Mouse (Mus musculus): Measurements from ENCODE around the gene Zscan20.
"Not testable (repeated sequence)": the region's sequence is repeated elsewhere in the genome, so short reads cannot be mapped to it uniquely, and the experiment has no call there.

Gene Zscan20

GRCm38 (mm10) chr4:128613326-128613725, 3.4 kb upstream of the Zscan20 start:
- DNase-seq = peak; percentile 63 to 69

DNA sequence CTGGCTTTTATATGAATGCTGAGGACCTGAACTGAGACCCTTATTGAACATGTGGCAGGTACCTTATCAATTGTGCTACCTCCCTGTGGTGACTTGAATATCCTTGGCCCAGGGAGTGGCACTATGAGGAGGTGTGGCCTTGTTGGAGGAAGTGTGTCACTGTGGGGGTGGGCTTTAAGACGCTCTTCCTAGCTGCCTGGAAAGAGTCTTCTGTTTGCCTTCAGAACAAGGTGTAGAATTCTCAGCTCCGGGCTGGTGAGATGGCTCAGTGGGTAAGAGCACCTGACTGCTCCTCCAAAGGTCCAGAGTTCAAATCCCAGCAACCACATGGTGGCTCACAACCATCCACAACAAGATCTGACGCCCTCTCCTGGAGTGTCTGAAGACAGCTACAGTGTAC, 1.8 kb upstream of the Zscan20 start:
- not testable (repeated sequence) for DNase-seq

- DNase-seq = no peak
Observed at GRCm38 (mm10) chr4:128610706-128611105, 808 bp upstream of the Zscan20 start.

DNA sequence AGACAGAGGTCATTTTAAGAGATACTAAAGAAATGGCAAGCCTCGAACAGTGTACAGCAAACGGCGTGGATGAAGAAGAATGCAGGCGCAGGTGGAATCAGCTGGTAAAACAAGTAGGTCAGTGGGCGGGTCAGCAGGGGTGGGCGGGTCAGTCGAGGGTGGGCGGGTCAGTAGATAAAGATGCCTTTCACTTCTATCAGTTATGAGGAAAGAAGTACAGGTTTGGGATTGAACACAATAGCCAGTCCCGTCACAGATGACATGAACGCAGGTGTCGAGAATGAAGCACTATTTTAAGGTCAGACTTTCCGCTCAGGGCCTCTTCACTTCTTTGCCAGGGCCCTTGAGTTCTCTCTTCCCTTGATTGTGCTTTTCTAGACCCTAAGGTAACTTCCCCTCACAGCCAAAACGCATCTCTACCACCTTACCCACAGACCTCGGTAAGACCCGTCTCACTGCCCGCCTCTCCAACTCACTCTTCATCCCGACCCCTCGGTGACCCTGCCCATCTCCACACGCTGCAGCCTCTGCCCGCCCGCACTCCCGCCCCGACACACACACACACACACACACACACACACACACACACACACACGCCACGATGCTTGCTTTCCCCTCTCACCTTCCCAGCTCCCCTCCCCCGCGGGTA, 498 bp downstream of the Zscan20 start:
- peak in 1 of 2 experiments; percentile 37 for DNase-seq

DNA sequence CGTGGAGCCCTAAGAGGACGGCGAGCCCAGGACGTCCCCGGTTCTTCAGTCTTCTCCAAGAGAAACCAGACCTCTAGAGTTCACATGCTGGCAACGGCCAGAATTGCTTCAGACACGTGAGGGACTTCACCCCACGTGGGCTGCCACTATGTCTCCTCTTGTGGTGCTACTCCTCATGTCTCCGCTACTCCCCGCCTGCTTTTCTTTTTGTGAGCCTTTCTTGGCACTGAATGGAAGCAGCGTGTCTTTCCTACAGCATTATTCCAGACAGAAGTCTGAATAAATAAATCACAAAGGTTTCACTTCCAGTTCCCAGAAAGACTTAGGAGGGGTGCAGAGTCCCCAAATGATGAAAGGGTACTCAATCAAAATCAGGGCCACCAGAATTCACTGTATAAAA, 2.2 kb downstream of the Zscan20 start:
- no peak for DNase-seq

DNA sequence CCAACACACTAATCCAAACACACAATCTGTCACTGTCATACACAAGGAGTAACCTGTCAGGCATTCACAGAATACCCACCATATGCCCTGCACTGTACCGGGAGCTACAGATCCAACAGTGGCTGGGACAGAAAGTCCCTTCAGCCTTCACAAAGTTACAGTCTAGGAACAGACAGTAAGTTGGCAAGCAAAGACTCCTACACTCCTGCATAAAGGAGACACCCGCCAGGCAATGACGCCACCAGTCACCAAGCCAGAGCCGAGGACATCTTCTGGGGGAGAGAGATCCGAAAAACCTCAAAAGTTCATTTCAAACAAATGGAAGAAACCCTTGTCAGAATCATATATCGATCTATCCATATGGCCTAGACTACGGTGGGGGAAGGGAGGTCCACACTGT, 3.3 kb downstream of the Zscan20 start:
- DNase-seq = no peak

GRCm38 (mm10) chr4:128597801-128598560, 11.9 kb downstream of the Zscan20 start:
- DNase-seq = no peak

GRCm38 (mm10) chr4:128594062-128594461, 15.8 kb downstream of the Zscan20 start:
- no peak for DNase-seq

DNA sequence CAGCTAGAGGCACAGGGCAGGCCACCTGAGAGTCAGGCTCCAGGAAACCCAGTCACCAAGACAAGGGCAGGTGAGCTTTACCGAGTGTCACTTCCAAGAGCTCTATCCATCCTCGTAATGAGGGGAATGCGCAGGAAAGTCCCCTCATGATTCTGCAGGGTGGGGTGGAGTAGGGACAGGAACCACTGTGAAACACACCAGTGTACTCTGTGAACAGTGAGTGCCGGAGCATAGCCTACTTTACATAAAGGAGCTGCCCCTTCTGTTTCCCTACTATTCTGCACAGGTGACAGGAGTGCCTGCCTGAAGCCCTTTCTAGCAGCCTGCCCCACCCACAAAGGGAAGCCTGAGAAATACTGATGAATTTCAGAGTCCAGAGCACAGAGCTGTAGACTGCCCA, 16.6 kb downstream of the Zscan20 start:
- DNase-seq = no peak

- peak in 1 of 2 experiments; percentile 21 for DNase-seq
Observed at GRCm38 (mm10) chr4:128579182-128579581, 30.7 kb downstream of the Zscan20 start.

- no peak for DNase-seq
Observed at GRCm38 (mm10) chr4:128575811-128576210, 34.1 kb downstream of the Zscan20 start.

- no peak for DNase-seq
Observed at GRCm38 (mm10) chr4:128560327-128560726, 49.6 kb downstream of the Zscan20 start.

- DNase-seq = no peak
Observed at GRCm38 (mm10) chr4:128554198-128554597, 55.7 kb downstream of the Zscan20 start.

- DNase-seq = no peak
Observed at GRCm38 (mm10) chr4:128550756-128551155, 59.1 kb downstream of the Zscan20 start.

- DNase-seq = not testable (repeated sequence)
Observed at GRCm38 (mm10) chr4:128543956-128544486, 65.9 kb downstream of the Zscan20 start.

DNA sequence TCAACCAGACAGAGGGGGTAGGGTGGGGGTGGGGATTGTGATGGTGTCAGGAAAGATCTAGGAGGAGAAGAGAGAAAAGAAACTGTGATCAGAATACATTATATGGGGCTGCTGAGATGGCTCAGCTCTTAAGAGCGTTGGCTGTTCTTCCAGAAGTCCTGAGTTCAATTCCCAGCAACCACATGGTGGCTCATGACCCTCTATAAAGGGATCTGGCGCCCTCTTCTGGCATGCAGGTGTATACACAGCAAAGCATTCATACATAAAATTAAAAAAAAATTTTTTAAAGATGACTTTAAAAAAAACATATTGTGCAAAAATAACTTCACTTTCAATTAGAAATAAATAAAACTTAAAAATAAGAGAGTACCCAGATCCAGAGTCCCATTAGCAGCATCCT, 66.5 kb downstream of the Zscan20 start:
- peak; percentile 42 to 69 for DNase-seq
